Mouse (Mus musculus) forebrain, embryonic 12.5 days (tissue): Measurements from ENCODE around the gene Minos1. TPM values are rescaled to one million over a fixed set of nuclear protein-coding genes. Genes with fewer than 3 reads are reported as not detected.

ENCODE experiments used
- ATAC-seq: fragments of 200-750 bp; cut with Nextera tagmentation; 2 replicates; pipeline ENCODE4 v1.8.0; 2017; ENCODE audit warnings: moderate TSS enrichment; ENCODE audit not compliant: low FRiP score
- H3K27ac ChIP-seq: fragments of 300-500 bp; sonication (generic); 2 replicates; pipeline ENCODE4 v1.5.1; 2016; ENCODE audit warnings: mild to moderate bottlenecking
- H3K27me3 ChIP-seq: fragments of 300-500 bp; sonication (generic); 2 replicates; pipeline ENCODE4 v1.6.1; 2016; ENCODE audit warnings: mild to moderate bottlenecking
- H3K36me3 ChIP-seq: fragments of 300-500 bp; sonication (generic); replicated peaks from 2 replicates; pipeline ENCODE4 v1.6.1; 2016; ENCODE audit warnings: mild to moderate bottlenecking
- H3K4me1 ChIP-seq: fragments of 300-500 bp; sonication (generic); 2 replicates; pipeline ENCODE4 v1.6.1; 2016
- H3K4me2 ChIP-seq: fragments of 300-500 bp; sonication (generic); 2 replicates; pipeline ENCODE4 v1.6.1; 2016; ENCODE audit warnings: mild to moderate bottlenecking, moderate library complexity
- H3K4me3 ChIP-seq: fragments of 300-500 bp; sonication (generic); replicated peaks from 2 replicates; pipeline ENCODE4 v1.5.1; 2016; ENCODE audit warnings: mild to moderate bottlenecking
- H3K9ac ChIP-seq: fragments of 300-500 bp; sonication (generic); 2 replicates; pipeline ENCODE4 v1.6.1; 2016; ENCODE audit warnings: mild to moderate bottlenecking
- H3K9me3 ChIP-seq: fragments of 300-500 bp; sonication (generic); 2 replicates; pipeline ENCODE4 v1.6.1; 2016
- WGBS: fragments of 180-500 bp; shearing (Covaris S2); methylation state at CpG from one replicate; pipeline ENCODE4 v1.1.7; 2016; 5-methylcytosine and 5-hydroxymethylcytosine counted together
- polyA plus RNA-seq: library from polyadenylated mRNA; unstranded; fragments of >200 nt; fragmentation: Nextera tagmentation; extraction: Ambion mirVana; gene quantifications from 2 replicates; pipeline ENCODE4 v1.2.1, GENCODE M21; 2016

The Minos1 gene
- polyA plus RNA-seq, 1 experiment from 2014 or later = 416 TPM

DNA sequence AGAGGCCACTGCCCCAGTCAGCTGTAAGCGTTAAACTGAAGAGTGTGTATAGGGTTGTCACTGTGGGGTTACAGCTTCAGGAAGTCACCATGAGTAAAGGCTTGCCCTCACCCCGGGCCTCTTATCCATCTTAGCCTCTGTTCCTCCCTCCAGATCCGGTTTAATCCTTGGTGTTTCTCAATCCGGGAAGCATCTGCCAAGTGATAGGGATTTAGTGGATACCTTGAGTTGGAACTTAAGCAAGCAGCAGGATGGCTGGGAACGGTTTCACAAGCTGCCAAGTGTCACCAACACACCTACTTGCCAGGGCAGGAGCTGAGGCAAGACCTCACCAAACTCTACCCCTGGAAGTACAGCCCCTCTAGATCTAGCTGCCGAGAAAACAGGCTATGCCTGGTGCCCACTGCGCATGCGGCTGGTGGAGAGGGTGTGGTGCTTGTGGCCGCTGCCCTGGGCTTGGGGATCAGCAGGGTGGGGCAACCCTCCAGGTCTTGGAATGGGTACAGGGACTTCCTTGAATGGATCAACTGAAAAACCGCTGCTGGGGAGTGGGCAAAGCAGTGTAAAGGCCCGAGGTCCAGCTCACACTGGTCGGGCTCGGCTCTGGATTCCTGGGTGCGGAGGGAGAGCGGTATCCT, 40.5 kb downstream of the Minos1 start:
- Histone ChIP-seq H3K9me3 (no peaks in the 10 kb centered on the region), H3K36me3 (no peaks in the 10 kb centered on the region), H3K4me1 (peaks cover 28% of the 10 kb centered on the region), H3K4me2 (no peak overlapping the region), H3K27ac (no peak overlapping the region), H3K9ac (no peak overlapping the region), H3K4me3 (no peak overlapping the region), H3K27me3 (peaks cover 75% of the 10 kb centered on the region)
- WGBS = 72% methylated on average over 15 of the region's 15 CpGs
- ATAC-seq = no peak

DNA sequence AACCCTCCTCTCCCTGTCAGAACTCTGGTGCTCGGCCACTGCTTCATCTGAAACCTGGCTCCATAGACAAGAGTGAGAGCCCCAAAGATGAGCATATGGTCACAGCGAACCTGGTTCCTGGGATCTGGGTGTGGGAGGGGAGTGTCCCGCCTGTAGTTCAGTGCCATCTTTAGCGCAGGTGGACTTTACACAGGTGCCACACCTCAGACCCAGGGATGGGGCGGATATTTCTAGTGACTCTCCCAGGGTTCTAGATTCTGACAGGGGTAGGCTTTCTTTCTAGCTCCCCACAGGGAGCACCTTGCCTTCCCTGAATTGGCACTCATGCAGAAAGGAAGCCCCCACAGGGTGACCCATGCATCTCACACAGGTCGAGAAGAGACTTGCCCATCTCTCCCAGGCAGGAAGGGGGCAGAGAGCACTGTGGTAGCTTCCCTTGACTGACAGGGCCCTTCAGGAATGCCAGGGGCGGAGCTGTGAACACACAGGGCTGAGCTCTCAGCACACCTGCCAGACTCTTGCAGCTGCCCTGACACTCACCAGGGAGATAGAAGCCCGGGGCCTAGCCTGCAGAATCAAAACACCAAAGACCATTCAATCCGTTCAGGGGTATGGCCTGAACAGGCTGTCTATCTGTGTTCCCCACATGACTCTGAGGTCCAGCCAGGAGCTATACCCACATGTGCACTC, 41.8 kb downstream of the Minos1 start:
- peaks cover 75% of the 10 kb centered on the region for H3K27me3 ChIP-seq
- no peak for ATAC-seq
- H3K27ac ChIP-seq = no peak overlapping the region
- H3K9ac ChIP-seq = no peak overlapping the region
- no peaks in the 10 kb centered on the region for H3K9me3 ChIP-seq
- peaks cover 28% of the 10 kb centered on the region for H3K4me1 ChIP-seq
- WGBS = 60% methylated on average over 9 of the region's 9 CpGs
- H3K4me3 ChIP-seq = no peak overlapping the region
- H3K4me2 ChIP-seq = no peak overlapping the region
- no peaks in the 10 kb centered on the region for H3K36me3 ChIP-seq

DNA sequence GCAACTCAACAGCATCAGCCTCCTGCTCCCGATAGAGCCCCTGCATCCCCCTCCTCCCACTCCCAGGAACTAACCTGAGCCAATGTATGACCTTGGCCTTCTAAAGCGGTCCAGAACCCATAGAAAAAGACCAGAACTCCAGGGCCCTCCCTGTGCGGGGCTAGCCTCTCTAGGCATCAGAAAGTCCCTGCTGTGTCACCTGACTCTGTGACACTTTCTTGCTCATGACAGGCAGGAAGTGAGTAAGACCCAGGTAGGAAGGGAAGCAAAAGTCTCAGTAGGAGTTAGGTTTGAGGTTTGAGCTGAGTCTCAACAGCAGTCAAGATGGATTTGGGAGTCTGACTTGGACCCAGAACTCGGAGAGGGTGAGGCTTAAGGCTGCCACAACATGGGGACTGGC, 43.9 kb downstream of the Minos1 start:
- H3K4me3 ChIP-seq = no peak overlapping the region

DNA sequence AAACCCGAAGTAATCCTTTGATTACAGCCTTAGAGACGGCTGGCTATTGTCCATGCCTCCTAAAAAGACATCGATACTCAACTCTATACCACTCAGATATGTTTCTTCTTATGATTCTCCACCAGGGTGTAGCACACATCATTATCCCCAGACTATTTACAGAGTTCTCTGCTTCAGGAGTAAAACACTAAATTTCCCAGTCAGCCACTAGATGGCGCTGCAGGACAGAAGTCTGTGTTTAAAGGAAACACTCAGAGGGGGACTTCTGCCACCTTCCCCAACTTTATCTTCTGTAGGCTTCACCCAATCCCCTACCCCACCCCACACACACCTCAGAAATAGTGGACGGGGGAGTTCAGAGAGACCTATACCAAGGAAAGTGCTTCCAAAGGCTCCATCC, 44.9 kb downstream of the Minos1 start:
- Histone ChIP-seq H3K4me3 (no peak overlapping the region), H3K9me3 (no peaks in the 10 kb centered on the region), H3K4me2 (no peak overlapping the region), H3K27ac (no peak overlapping the region), H3K4me1 (peaks cover 22% of the 10 kb centered on the region), H3K36me3 (no peaks in the 10 kb centered on the region), H3K9ac (no peak overlapping the region), H3K27me3 (peaks cover 45% of the 10 kb centered on the region)
- 24% methylated on average over 5 of the region's 5 CpGs for WGBS
- ATAC-seq = no peak

More for the DNA sequence above, 43.9 kb downstream of the Minos1 start:
- H3K36me3 ChIP-seq = no peaks in the 10 kb centered on the region
- WGBS = 70% methylated on average over 4 of the region's 4 CpGs
- H3K27ac ChIP-seq = no peak overlapping the region
- no peaks in the 10 kb centered on the region for H3K9me3 ChIP-seq
- H3K27me3 ChIP-seq = peaks cover 54% of the 10 kb centered on the region
- H3K4me1 ChIP-seq = peaks cover 31% of the 10 kb centered on the region
- H3K9ac ChIP-seq = no peak overlapping the region
- H3K4me2 ChIP-seq = no peak overlapping the region
- ATAC-seq = no peak

DNA sequence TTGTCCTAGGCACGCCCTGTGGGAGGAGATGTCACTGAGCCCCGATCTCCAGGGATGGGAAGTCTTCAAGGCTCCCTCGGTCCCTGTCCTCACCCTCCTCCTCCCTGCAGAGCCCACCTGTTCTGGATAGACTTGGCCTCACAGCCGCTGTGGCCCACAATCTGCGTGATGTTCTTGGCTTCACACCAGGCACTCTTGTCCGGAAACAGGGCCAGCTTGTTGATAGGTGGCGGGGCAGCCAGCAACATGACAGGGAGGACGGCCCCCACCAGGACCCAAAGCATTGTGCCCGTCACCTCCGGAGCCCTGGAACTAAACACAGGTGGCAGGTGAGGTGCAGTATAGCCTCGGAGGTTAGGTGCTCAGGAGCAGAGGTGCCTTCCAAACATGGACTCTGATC, 45.6 kb downstream of the Minos1 start:
- no peak overlapping the region for H3K27ac ChIP-seq
- H3K4me2 ChIP-seq = no peak overlapping the region
- H3K27me3 ChIP-seq = peaks cover 38% of the 10 kb centered on the region
- no peaks in the 10 kb centered on the region for H3K9me3 ChIP-seq
- no peak overlapping the region for H3K4me3 ChIP-seq
- H3K4me1 ChIP-seq = peaks cover 18% of the 10 kb centered on the region
- 75% methylated on average over 11 of the region's 11 CpGs for WGBS
- H3K9ac ChIP-seq = no peak overlapping the region
- no peak for ATAC-seq
- H3K36me3 ChIP-seq = no peaks in the 10 kb centered on the region

DNA sequence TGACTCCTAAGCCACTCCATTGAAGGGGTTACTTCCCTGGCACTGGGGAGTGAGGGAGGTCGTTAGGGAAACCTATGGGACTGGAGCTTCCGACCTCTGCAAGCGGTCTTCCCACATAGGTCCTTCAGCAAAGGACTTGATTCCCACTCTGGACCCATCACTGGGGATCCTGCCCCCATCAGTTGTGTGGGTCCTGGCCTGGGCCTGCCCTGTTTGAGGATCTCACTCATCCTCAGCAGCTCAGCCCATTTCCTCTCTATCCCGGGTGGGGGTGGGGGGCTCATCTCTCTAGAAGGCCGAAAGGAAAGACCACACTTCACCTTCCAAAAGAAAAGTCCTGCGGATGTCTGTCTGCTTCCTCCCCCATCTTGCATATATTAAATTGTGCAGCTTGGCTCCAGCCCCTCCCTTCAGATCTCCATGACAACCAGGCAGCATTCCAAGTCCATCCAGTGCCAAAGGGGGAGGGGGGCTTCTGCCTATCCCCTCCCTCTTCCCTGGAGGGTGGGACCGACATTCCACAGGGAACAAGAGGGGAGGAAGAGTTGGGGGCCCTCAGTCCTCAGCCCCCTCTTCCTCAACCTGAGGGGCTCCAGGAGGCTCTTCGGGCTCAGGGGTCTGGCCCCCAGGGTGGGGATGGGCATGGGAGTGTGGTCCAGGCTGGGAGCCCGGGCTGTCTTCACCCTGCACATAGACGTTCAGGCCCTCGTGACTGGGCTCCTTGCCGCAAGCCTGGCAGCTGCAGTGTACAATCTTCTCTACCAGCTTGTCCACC, 47.9 kb downstream of the Minos1 start:
- 23% methylated on average over 11 of the region's 12 CpGs for WGBS
- H3K36me3 ChIP-seq = no peaks in the 10 kb centered on the region
- H3K4me3 ChIP-seq = 0 out of 2 replicates have a peak overlapping the region, but pooled peaks have one; percentile 13
- 0 out of 2 replicates have a peak overlapping the region, but pooled peaks have one; percentile 14 for H3K9ac ChIP-seq
- peak overlapping the region; percentile 61; the same call in 1 of the 2 replicates for H3K27ac ChIP-seq
- peak overlapping the region; percentile 48 for H3K4me2 ChIP-seq
- H3K27me3 ChIP-seq = peaks cover 19% of the 10 kb centered on the region
- peaks cover 18% of the 10 kb centered on the region for H3K4me1 ChIP-seq
- no peaks in the 10 kb centered on the region for H3K9me3 ChIP-seq
- peak; percentile 77 for ATAC-seq

DNA sequence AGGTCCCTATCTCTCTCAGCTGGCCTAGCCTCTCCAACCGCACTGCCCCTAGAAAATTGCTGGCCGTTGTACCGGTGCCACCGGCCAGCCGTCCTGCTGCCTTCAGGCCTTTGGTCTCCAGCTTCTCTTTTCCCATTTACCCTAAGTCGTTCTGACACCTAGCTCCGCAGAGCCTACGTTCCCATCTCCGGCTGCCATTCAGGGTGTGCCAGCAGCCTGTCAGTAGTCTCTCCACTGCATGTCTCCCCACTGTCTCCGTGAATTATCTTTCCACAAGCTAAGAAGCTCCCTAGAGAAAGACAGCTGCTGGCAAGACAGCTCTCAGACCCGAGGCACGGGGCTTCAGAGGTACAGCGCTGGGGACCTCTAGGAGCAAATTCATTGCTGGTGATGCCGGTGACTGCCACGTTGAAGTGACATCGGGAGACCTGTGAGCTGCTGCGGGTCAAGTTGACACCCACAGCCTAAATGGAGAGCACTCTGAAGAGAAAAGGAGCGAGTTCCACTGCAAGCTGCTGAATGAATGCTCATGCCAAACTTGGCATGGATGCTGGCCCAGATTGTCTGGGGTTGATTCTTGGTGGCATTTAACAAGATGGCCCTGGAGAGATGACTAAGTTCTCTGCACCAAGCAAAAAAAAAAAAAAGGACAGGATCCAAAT, 49.5 kb downstream of the Minos1 start:
- H3K36me3 ChIP-seq = no peaks in the 10 kb centered on the region
- peaks cover 31% of the 10 kb centered on the region for H3K27me3 ChIP-seq
- no peaks in the 10 kb centered on the region for H3K9me3 ChIP-seq
- 83% methylated on average over 18 of the region's 18 CpGs for WGBS
- H3K27ac ChIP-seq = 0 out of 2 replicates have a peak overlapping the region, but pooled peaks have one; percentile 31
- peaks cover 18% of the 10 kb centered on the region for H3K4me1 ChIP-seq
- no peak overlapping the region for H3K4me3 ChIP-seq
- no peak overlapping the region for H3K4me2 ChIP-seq
- no peak for ATAC-seq
- no peak overlapping the region for H3K9ac ChIP-seq

DNA sequence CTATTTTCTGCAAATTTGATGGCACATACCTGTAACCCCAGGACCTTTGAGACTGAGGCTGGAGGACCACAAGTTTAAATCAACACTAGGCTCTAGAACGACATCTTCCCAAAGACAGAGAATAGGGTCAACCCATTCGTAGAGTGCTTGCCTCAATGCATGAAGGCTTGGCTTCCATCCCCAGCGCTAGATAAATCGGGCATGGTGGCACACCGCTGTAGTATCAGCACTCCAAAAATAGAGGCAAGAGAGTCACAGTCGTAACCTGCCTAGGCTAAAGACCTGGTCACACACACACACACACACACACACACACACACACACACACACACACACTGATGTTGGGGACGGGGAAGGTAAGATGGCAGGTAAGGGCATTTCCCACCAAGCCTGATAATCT, 50.7 kb downstream of the Minos1 start:
- Histone ChIP-seq H3K27me3 (peaks cover 40% of the 10 kb centered on the region), H3K9ac (no peak overlapping the region), H3K4me1 (peaks cover 23% of the 10 kb centered on the region), H3K4me3 (no peak overlapping the region), H3K27ac (no peak overlapping the region), H3K9me3 (no peaks in the 10 kb centered on the region), H3K36me3 (no peaks in the 10 kb centered on the region), H3K4me2 (no peak overlapping the region)
- ATAC-seq = no peak
- WGBS = 93% methylated on average over 7 of the region's 7 CpGs

DNA sequence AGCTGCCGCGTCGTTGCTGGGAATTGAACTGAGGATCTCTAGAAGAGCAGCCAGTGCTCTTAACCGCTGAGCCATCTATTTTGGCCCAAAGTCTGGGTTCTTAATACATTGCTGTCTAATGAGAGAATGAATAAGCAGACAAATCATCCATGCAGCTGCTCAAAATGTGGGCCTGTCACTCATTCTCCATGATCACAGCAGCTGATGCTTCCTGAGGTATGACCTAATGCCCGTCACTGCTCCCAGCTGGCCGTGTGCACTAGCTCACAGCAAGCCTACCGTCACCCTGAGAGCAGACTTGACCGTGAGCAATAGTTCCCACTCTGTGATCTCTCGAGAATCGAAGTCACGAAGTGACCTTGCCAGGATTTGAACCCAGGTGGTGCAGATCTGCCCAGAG, 51.5 kb downstream of the Minos1 start:
- H3K36me3 ChIP-seq = no peaks in the 10 kb centered on the region
- no peak overlapping the region for H3K9ac ChIP-seq
- ATAC-seq = no peak
- no peaks in the 10 kb centered on the region for H3K9me3 ChIP-seq
- H3K27ac ChIP-seq = no peak overlapping the region
- peaks cover 31% of the 10 kb centered on the region for H3K4me1 ChIP-seq
- no peak overlapping the region for H3K4me3 ChIP-seq
- H3K27me3 ChIP-seq = peaks cover 40% of the 10 kb centered on the region
- no peak overlapping the region for H3K4me2 ChIP-seq
- 83% methylated on average over 11 of the region's 11 CpGs for WGBS

DNA sequence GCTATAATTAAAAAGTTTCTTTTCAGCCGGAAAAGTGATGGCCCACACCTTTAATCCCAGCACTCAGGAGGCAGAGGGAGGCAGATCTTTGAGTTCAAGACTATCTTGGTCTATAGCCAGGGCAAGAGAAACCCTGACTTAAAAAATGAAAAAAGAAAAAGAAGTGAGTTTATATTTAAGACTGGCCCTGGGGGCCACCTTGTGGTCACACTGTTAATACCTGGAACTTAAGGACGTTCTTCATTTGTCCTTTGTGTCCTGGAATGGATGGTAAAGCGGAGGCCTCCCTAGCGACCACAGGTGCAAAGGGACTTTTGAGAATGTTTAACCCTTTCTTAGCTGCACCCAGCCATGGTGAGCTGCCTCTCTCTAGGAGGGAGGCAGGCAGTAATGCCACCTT, 52.2 kb downstream of the Minos1 start:
- ATAC-seq = no peak
- H3K4me3 ChIP-seq = no peak overlapping the region
- H3K4me2 ChIP-seq = no peak overlapping the region
- H3K27me3 ChIP-seq = peaks cover 44% of the 10 kb centered on the region
- H3K4me1 ChIP-seq = peaks cover 32% of the 10 kb centered on the region
- H3K27ac ChIP-seq = no peak overlapping the region
- no peak overlapping the region for H3K9ac ChIP-seq
- WGBS = 13% methylated on average over 4 of the region's 4 CpGs
- no peaks in the 10 kb centered on the region for H3K9me3 ChIP-seq
- no peaks in the 10 kb centered on the region for H3K36me3 ChIP-seq

DNA sequence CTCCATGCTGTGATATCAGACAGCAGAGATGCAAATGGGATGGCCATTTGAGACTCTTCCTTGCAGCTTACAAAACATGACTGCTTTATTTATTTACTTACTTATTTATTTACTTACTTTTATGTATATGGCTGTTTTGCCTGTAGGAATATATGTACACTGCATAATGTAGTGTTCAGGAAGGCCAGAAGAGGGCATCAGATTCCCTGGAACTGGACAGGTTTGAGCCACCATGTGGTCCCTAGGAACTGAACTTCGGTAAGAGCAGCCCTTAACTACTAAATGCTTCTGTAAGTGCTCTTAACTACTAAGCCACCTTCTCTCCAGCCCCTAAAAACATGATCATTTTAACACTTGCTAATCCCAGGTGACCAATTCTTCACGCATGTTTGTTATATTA, 52.6 kb downstream of the Minos1 start:
- Histone ChIP-seq H3K27ac (no peak overlapping the region), H3K4me3 (no peak overlapping the region), H3K9me3 (no peaks in the 10 kb centered on the region), H3K4me1 (peaks cover 29% of the 10 kb centered on the region), H3K36me3 (no peaks in the 10 kb centered on the region), H3K27me3 (peaks cover 48% of the 10 kb centered on the region), H3K9ac (no peak overlapping the region), H3K4me2 (no peak overlapping the region)
- 33% methylated on average over 2 of the region's 2 CpGs for WGBS
- no peak for ATAC-seq

DNA sequence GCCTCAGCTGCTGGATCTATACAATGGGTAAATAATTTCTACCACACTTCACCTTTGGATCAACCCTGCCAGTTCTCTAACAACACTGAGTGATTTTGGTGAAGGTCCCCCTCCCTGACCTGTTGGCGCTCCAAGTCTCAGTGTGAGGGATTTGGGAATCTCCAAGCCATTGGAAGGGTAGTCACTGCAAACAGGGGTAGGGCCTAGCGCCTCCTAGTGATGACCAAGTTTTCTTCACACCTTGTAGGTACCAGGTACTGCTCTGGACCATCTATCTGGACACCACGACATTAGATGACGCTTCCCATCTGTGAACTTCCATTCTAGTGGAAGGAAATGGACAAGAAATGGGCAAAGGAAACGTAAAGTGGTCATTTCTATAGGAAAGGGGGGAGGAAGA, 55.0 kb downstream of the Minos1 start:
- Histone ChIP-seq H3K27ac (no peak overlapping the region), H3K9ac (no peak overlapping the region), H3K4me3 (peak overlapping the region; percentile 53), H3K4me2 (peak overlapping the region; percentile 86), H3K9me3 (no peaks in the 10 kb centered on the region), H3K4me1 (peaks cover 15% of the 10 kb centered on the region), H3K27me3 (peaks cover 68% of the 10 kb centered on the region), H3K36me3 (no peaks in the 10 kb centered on the region)
- ATAC-seq = no peak
- 15% methylated on average over 5 of the region's 5 CpGs for WGBS
